Mouse (Mus musculus) hindbrain, embryonic 16.5 days (tissue): ENCODE data around the gene Rin3. TPM values are rescaled to one million over a fixed set of nuclear protein-coding genes. Genes with fewer than 3 reads are reported as not detected.

ENCODE experiments used
- ATAC-seq: fragments of 200-750 bp; cut with Nextera tagmentation; 2 replicates; pipeline ENCODE4 v1.8.0; 2017; ENCODE audit warnings: moderate TSS enrichment, moderate library complexity
- H3K27ac ChIP-seq: fragments of 300-500 bp; sonication (generic); 2 replicates; pipeline ENCODE4 v1.5.1; 2014; ENCODE audit warnings: low read depth, mild to moderate bottlenecking, control low read depth, low read length, moderate library complexity
- H3K27me3 ChIP-seq: fragments of 300-500 bp; sonication (generic); replicated peaks from 2 replicates; pipeline ENCODE4 v1.6.1; 2014; ENCODE audit warnings: low read length; ENCODE audit not compliant: control insufficient read depth, insufficient read depth
- H3K36me3 ChIP-seq: fragments of 300-500 bp; sonication (generic); 2 replicates; pipeline ENCODE4 v1.6.1; 2014; ENCODE audit warnings: mild to moderate bottlenecking, low read length, moderate library complexity, mixed read lengths; ENCODE audit not compliant: control insufficient read depth, insufficient read depth
- H3K4me1 ChIP-seq: fragments of 300-500 bp; sonication (generic); 2 replicates; pipeline ENCODE4 v1.6.1; 2014; ENCODE audit warnings: low read depth, low read length; ENCODE audit not compliant: control insufficient read depth, insufficient read depth
- H3K4me2 ChIP-seq: fragments of 300-500 bp; sonication (generic); 2 replicates; pipeline ENCODE4 v1.6.1; 2014; ENCODE audit warnings: mild to moderate bottlenecking, low read length, control low read depth, moderate library complexity
- H3K4me3 ChIP-seq: fragments of 300-500 bp; sonication (generic); 2 replicates; pipeline ENCODE4 v1.5.1; 2014; ENCODE audit warnings: mild to moderate bottlenecking, low read length, control low read depth, moderate library complexity
- H3K9ac ChIP-seq: fragments of 300-500 bp; sonication (generic); 2 replicates; pipeline ENCODE4 v1.6.1; 2014; ENCODE audit warnings: low read depth, mild to moderate bottlenecking, control low read depth, low read length, moderate library complexity
- H3K9me3 ChIP-seq: fragments of 300-500 bp; sonication (generic); 2 replicates; pipeline ENCODE4 v1.6.1; 2014; ENCODE audit warnings: mild to moderate bottlenecking, low read length, moderate library complexity; ENCODE audit not compliant: control insufficient read depth
- WGBS: fragments of 180-500 bp; shearing (Covaris S2); extraction: QIAGEN DNeasy Blood & Tissue Kit; methylation state at CpG from one replicate; pipeline ENCODE4 v1.1.7; 2014; 5-methylcytosine and 5-hydroxymethylcytosine counted together
- polyA plus RNA-seq: library from polyadenylated mRNA; unstranded; fragments of >200 nt; fragmentation: Nextera tagmentation; extraction: Ambion mirVana; gene quantifications from 2 replicates; pipeline ENCODE4 v1.2.1, GENCODE M21; 2015

The Rin3 gene
- polyA plus RNA-seq, 1 experiment from 2014 or later, result 2.6 TPM

GRCm38 (mm10) chr12:102319150-102319549, 36.3 kb downstream of the Rin3 start:
- H3K27ac ChIP-seq, result no peak overlapping the region
- no peak overlapping the region for H3K4me2 ChIP-seq
- 30% methylated on average over 2 of the region's 2 CpGs for WGBS
- H3K9me3 ChIP-seq, result no peaks in the 10 kb centered on the region
- no peak for ATAC-seq
- no peaks in the 10 kb centered on the region for H3K36me3 ChIP-seq
- no peak overlapping the region for H3K9ac ChIP-seq
- H3K4me1 ChIP-seq, result no peaks in the 10 kb centered on the region
- no peak overlapping the region for H3K4me3 ChIP-seq
- no peaks in the 10 kb centered on the region for H3K27me3 ChIP-seq

GRCm38 (mm10) chr12:102319899-102320298, 37.1 kb downstream of the Rin3 start:
- no peaks in the 10 kb centered on the region for H3K36me3 ChIP-seq
- no peak overlapping the region for H3K9ac ChIP-seq
- no peak overlapping the region for H3K4me3 ChIP-seq
- no peaks in the 10 kb centered on the region for H3K4me1 ChIP-seq
- no peak overlapping the region for H3K4me2 ChIP-seq
- no peaks in the 10 kb centered on the region for H3K9me3 ChIP-seq
- 83% methylated on average over 2 of the region's 2 CpGs for WGBS
- no peak for ATAC-seq
- no peak overlapping the region for H3K27ac ChIP-seq
- H3K27me3 ChIP-seq, result no peaks in the 10 kb centered on the region

GRCm38 (mm10) chr12:102320322-102320721, 37.5 kb downstream of the Rin3 start:
- no peak overlapping the region for H3K4me3 ChIP-seq
- WGBS, result 64% methylated on average over 2 of the region's 2 CpGs

GRCm38 (mm10) chr12:102321064-102321728, 38.3 kb downstream of the Rin3 start:
- WGBS, result 79% methylated on average over 4 of the region's 4 CpGs
- Histone ChIP-seq H3K4me3 (no peak overlapping the region), H3K27me3 (no peaks in the 10 kb centered on the region)

More at GRCm38 (mm10) chr12:102320322-102320721, 37.5 kb downstream of the Rin3 start:
- H3K4me2 ChIP-seq, result no peak overlapping the region
- no peak overlapping the region for H3K27ac ChIP-seq
- no peaks in the 10 kb centered on the region for H3K4me1 ChIP-seq
- no peaks in the 10 kb centered on the region for H3K27me3 ChIP-seq
- no peak for ATAC-seq
- H3K9ac ChIP-seq, result no peak overlapping the region
- H3K9me3 ChIP-seq, result no peaks in the 10 kb centered on the region
- no peaks in the 10 kb centered on the region for H3K36me3 ChIP-seq

GRCm38 (mm10) chr12:102321855-102322254, 39.0 kb downstream of the Rin3 start:
- ATAC-seq, result no peak
- Histone ChIP-seq H3K4me2 (no peak overlapping the region), H3K9me3 (no peaks in the 10 kb centered on the region), H3K9ac (no peak overlapping the region), H3K36me3 (no peaks in the 10 kb centered on the region), H3K4me3 (no peak overlapping the region), H3K27me3 (no peaks in the 10 kb centered on the region), H3K27ac (no peak overlapping the region), H3K4me1 (no peaks in the 10 kb centered on the region)
- 82% methylated on average over 5 of the region's 5 CpGs for WGBS

More at GRCm38 (mm10) chr12:102321064-102321728, 38.3 kb downstream of the Rin3 start:
- H3K36me3 ChIP-seq, result no peaks in the 10 kb centered on the region
- no peak overlapping the region for H3K9ac ChIP-seq
- H3K27ac ChIP-seq, result no peak overlapping the region
- no peaks in the 10 kb centered on the region for H3K9me3 ChIP-seq
- no peaks in the 10 kb centered on the region for H3K4me1 ChIP-seq
- H3K4me2 ChIP-seq, result no peak overlapping the region
- ATAC-seq, result no peak

GRCm38 (mm10) chr12:102323392-102323791, 40.5 kb downstream of the Rin3 start:
- WGBS, result 87% methylated on average over 2 of the region's 2 CpGs
- Histone ChIP-seq H3K27me3 (no peaks in the 10 kb centered on the region), H3K36me3 (no peaks in the 10 kb centered on the region), H3K4me2 (no peak overlapping the region), H3K9me3 (no peaks in the 10 kb centered on the region), H3K4me1 (no peaks in the 10 kb centered on the region; the same call in 1 of the 2 replicates), H3K9ac (no peak overlapping the region), H3K4me3 (no peak overlapping the region), H3K27ac (no peak overlapping the region)
- ATAC-seq, result no peak

- Histone ChIP-seq H3K27ac (no peak overlapping the region), H3K9ac (no peak overlapping the region), H3K9me3 (no peaks in the 10 kb centered on the region), H3K4me2 (no peak overlapping the region), H3K4me3 (no peak overlapping the region), H3K36me3 (no peaks in the 10 kb centered on the region), H3K27me3 (no peaks in the 10 kb centered on the region), H3K4me1 (no peaks in the 10 kb centered on the region; the same call in 1 of the 2 replicates)
- no peak for ATAC-seq
- 82% methylated on average over 6 of the region's 6 CpGs for WGBS
Observed at GRCm38 (mm10) chr12:102324156-102324885, 41.5 kb downstream of the Rin3 start.

GRCm38 (mm10) chr12:102324886-102325220, 42.0 kb downstream of the Rin3 start:
- H3K4me2 ChIP-seq, result no peak overlapping the region
- no peaks in the 10 kb centered on the region; the same call in 1 of the 2 replicates for H3K4me1 ChIP-seq
- H3K27ac ChIP-seq, result no peak overlapping the region
- H3K36me3 ChIP-seq, result no peaks in the 10 kb centered on the region
- ATAC-seq, result no peak
- 62% methylated on average over 2 of the region's 2 CpGs for WGBS
- H3K27me3 ChIP-seq, result no peaks in the 10 kb centered on the region
- no peak overlapping the region for H3K4me3 ChIP-seq
- H3K9me3 ChIP-seq, result no peaks in the 10 kb centered on the region
- H3K9ac ChIP-seq, result no peak overlapping the region

GRCm38 (mm10) chr12:102326753-102327340, 44.0 kb downstream of the Rin3 start:
- no peak overlapping the region for H3K4me2 ChIP-seq
- 77% methylated on average over 2 of the region's 2 CpGs for WGBS
- no peak for ATAC-seq

More at GRCm38 (mm10) chr12:102326753-102327340, 44.0 kb downstream of the Rin3 start:
- no peaks in the 10 kb centered on the region; the same call in 1 of the 2 replicates for H3K4me1 ChIP-seq
- H3K36me3 ChIP-seq, result no peaks in the 10 kb centered on the region
- no peak overlapping the region for H3K4me3 ChIP-seq
- H3K9ac ChIP-seq, result no peak overlapping the region
- no peaks in the 10 kb centered on the region for H3K27me3 ChIP-seq
- H3K9me3 ChIP-seq, result no peaks in the 10 kb centered on the region
- H3K27ac ChIP-seq, result no peak overlapping the region
